Mouse (Mus musculus): ENCODE results near the gene Col18a1.

DNA sequence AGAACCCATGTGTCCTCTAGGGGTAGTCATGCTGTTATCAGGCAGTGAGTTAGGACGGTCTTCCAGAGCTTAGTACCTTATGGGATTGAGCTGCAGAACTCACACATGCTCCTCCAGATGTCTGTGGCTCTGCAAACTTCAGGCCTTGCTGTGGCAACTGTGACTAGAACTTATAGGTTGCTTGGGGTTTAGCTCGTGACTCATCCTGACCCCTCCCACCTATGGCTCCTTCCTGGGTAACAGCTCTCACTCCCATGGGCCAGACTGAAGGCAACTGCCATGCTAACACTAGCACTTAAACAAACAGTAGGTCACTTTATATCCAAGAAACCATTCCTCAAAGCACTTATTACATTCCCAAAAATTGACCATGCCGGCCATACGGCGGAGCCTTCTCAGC lies 135.7 kb downstream of the Col18a1 start:
- TF ChIP-seq CTCF (IDR thresholded peaks at IDR 0.05; ENCODE audit: borderline replicate concordance, insufficient read depth, low read depth, low read length) (no peak), POLR2A (IDR thresholded peaks at IDR 0.05; ENCODE audit: borderline replicate concordance, insufficient read depth, low read length) (no peak)
